ENCODE assay signal across 9 mouse cellular contexts in the genomic region with DNA sequence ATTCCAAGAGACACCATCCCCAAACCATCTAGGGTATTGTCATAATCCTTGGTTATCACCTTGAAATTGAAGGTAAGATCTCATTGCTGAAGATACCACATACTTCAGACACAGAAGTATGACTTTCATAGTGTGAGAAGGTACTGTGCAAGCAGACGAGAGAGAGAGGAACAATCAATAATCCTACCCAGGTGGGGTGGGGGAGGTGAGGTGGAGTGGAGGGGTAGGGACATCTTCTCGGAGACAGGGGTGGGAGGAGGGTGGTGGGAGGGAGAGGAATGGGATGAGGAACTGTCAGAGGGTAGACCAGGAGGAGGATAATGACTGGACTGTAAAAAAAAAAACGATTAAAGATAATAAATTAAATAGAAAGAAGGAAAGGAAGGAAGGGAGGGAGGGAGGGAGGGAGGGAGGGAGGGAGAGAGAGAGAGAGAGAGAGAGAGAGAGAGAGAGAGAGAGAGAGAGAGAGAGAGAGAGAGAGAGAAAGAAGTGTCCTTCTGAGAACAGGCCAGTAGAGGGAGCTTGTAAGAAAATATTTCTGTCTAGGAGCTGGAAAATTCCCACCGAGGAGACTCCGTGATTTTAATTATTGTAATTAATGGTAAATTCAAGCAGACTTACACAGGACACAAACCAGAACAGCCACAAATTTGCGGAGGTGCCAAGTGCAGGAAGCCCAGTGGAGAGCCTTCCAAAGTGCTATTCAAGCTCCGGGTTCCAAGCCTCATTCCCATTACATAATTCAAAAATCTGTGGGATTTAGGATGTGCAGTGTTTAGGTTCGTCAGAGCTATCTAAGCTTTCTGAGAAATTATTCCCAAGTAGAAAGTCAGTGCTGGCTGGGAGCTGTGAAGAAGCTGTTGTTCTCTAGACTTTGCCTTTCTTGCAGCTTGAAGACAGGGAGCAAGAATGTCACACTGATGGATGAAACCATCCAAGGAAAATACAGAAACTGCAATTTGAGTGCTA. TPM values are rescaled to one million over a fixed set of nuclear protein-coding genes. Genes with fewer than 3 reads are reported as not detected.
A peak's percentile ranks its signal among the peaks of the same experiment; 100 is the strongest.
DNase-seq lines count a peak whose midpoint lies in the region; ATAC-seq and TF ChIP-seq lines count a peak whose summit lies in the region.
"Had no signal": no experiment of that assay in that cellular context is flagged by ENCODE, and none has a peak within 500 bp of the region (broad histone marks: within the 10 kb centered on the region; RNA-seq: fewer than 3 reads in every experiment).

No protein-coding gene starts in this region.

- no peaks in the 10 kb centered on the region for H3K9me3 ChIP-seq in forebrain, postnatal 0 days (ENCODE audit: low read length)
- H3K9me3 ChIP-seq: lung, embryonic 15.5 days had no signal

- peak; percentile 50 for ATAC-seq in forebrain, postnatal 0 days

- no peaks in the 10 kb centered on the region for H3K36me3 ChIP-seq in forebrain, postnatal 0 days (ENCODE audit: insufficient read depth)
- H3K36me3 ChIP-seq: lung, embryonic 15.5 days had no signal

- peak; percentile 46 for TF ChIP-seq CTCF in forebrain, postnatal 0 days (IDR thresholded peaks at IDR 0.05; ENCODE audit: low read depth)

- DNase-seq in embryo, embryonic 10.5 days (ENCODE audit: low spot score): peak; percentile 47
- no peak for DNase-seq in embryo, embryonic 10 days (ENCODE audit: low spot score)
- peak; percentile 4 for DNase-seq in lung, postnatal 25 days (ENCODE audit: low spot score)
- no peak for DNase-seq in lung, adult 18-20 months
- peak; percentile 70 for DNase-seq in forebrain, postnatal 0 days
- peak; percentile 55 to 73 for DNase-seq in left cerebral cortex, postnatal 14 days (ENCODE audit: low spot score in 2 of 2)
- DNase-seq in spleen, adult 18-20 months: no peak
- no peak for DNase-seq in spleen, postnatal 4 days (ENCODE audit: low spot score in 2 of 2)

- H3K27me3 ChIP-seq in forebrain, postnatal 0 days (ENCODE audit: insufficient read depth, low read length): no peaks in the 10 kb centered on the region
- H3K27me3 ChIP-seq: lung, embryonic 15.5 days had no signal

- no peaks in the 10 kb centered on the region for H3K4me1 ChIP-seq in forebrain, postnatal 0 days (ENCODE audit: insufficient read depth)

- H3K4me3 ChIP-seq in forebrain, postnatal 0 days (ENCODE audit: low read depth, low read length): no peak overlapping the region
- H3K4me3 ChIP-seq: lung, embryonic 15.5 days had no signal

- 0 out of 2 replicates have a peak overlapping the region, but pooled peaks have one; percentile 9 for H3K27ac ChIP-seq in forebrain, postnatal 0 days (ENCODE audit: low read depth, low read length)
- H3K27ac ChIP-seq: lung, embryonic 15.5 days had no signal

- H3K9ac ChIP-seq in forebrain, postnatal 0 days: no peak overlapping the region
- H3K9ac ChIP-seq: lung, embryonic 15.5 days had no signal

- H3K4me2 ChIP-seq in forebrain, postnatal 0 days (ENCODE audit: low read depth): peak overlapping the region; percentile 24; the same call in 1 of the 2 replicates
- H3K4me2 ChIP-seq: lung, embryonic 15.5 days had no signal

- 35% methylated on average over 8 of the region's 8 CpGs for WGBS in forebrain, postnatal 0 days

- intact Hi-C loops in left cerebral cortex, postnatal 14 days (cut with DNase I): loop anchor here (1.0 to 5.0 kb wide), 2 partner anchors 117 to 208 kb away; no protein-coding TSS in a partner anchor

RNA-seq across cellular contexts. Expression of a gene that starts 35.5 kb away (rescaled TPM):
- total RNA-seq in forebrain, postnatal 0 days (2014; rRNA removed): 95.1 and 155 TPM in 2 replicates
- polyA plus RNA-seq in forebrain, postnatal 0 days (2015; fragmentation: Nextera tagmentation; extraction: Ambion mirVana): 153 and 193 TPM in 2 replicates
- 10 to 100 TPM; 44.7 to 46.0 TPM for total RNA-seq in left cerebral cortex, postnatal 14 days (2021)

Comparison
In these comparisons a context has a peak if more than half of its experiments do, and no peak if none do; other contexts are left out.
1. DNase-seq: peak in embryo, embryonic 10.5 days (single experiment), lung, postnatal 25 days (single experiment), forebrain, postnatal 0 days (single experiment) and left cerebral cortex, postnatal 14 days (2 of 2); none in embryo, embryonic 10 days (single experiment), lung, adult 18-20 months (0 of 2), spleen, adult 18-20 months (0 of 2) and spleen, postnatal 4 days (0 of 2).